Mouse (Mus musculus): ENCODE data around the gene Trim12c. TPM values are rescaled to one million over a fixed set of nuclear protein-coding genes. Genes with fewer than 3 reads are reported as not detected.

Trim12c gene
- total and polyA plus RNA-seq, 3 experiments: 5.0 to 6.9 TPM; not detected in 1

GRCm38 (mm10) chr7:104290641-104291040 lies 62.5 kb downstream of the Trim12c start:
- no peak for DNase-seq (ENCODE audit: low read depth, low spot score)
- Histone ChIP-seq H3K36me3 (ENCODE audit: control insufficient read depth in 1 of 2, insufficient read depth in 2 of 2, low read length in 2 of 2) (no peaks in the 10 kb centered on the region), H3K4me3 (ENCODE audit: control insufficient read depth in 1 of 2, insufficient read depth in 1 of 2, low read depth in 2 of 2, low read length in 2 of 2) (no peak overlapping the region), H3K27me3 (ENCODE audit: control insufficient read depth in 1 of 2, insufficient read depth in 2 of 2, low read length in 2 of 2) (no peaks in the 10 kb centered on the region), H3K27ac (ENCODE audit: control insufficient read depth, low read depth, low read length) (no peak overlapping the region), H3K9ac (ENCODE audit: control insufficient read depth, low read depth, low read length, poor library complexity, severe bottlenecking) (no peak overlapping the region), H3K4me1 (ENCODE audit: control insufficient read depth in 1 of 2, insufficient read depth in 2 of 2, low read length in 2 of 2) (no peaks in the 10 kb centered on the region), H3K79me2 (ENCODE audit: control insufficient read depth, insufficient read depth, low read length, poor library complexity) (no peaks in the 10 kb centered on the region), H3K9me3 (replicated peaks; ENCODE audit: insufficient read depth, low read length) (no peaks in the 10 kb centered on the region)
- TF ChIP-seq TAL1 (IDR thresholded peaks at IDR 0.05; ENCODE audit: low read length) (no peak), TCF12 (IDR thresholded peaks at IDR 0.05; ENCODE audit: low read depth, low read length) (no peak), ZC3H11A (IDR thresholded peaks at IDR 0.05; ENCODE audit: low read depth, low read length) (no peak), MAFK (IDR thresholded peaks at IDR 0.05; ENCODE audit: borderline replicate concordance, low read depth, low read length) (no peak), POLR2AphosphoS2 (IDR thresholded peaks at IDR 0.05; ENCODE audit: low read length) (no peak), MYC (IDR thresholded peaks at IDR 0.05; ENCODE audit: low read depth, low read length) (no peak), MYB (IDR thresholded peaks at IDR 0.05; ENCODE audit: low read depth, low read length) (no peak), ZKSCAN1 (IDR thresholded peaks at IDR 0.05; ENCODE audit: low read depth, low read length) (no peak), POLR2A (IDR thresholded peaks at IDR 0.05; ENCODE audit: control insufficient read depth in 1 of 2, insufficient read depth in 1 of 2, low read depth in 1 of 2, low read length in 2 of 2, poor library complexity in 1 of 2) (no peak), E2F4 (IDR thresholded peaks at IDR 0.05; ENCODE audit: borderline replicate concordance, low read depth, low read length) (no peak), POLR2AphosphoS5 (IDR thresholded peaks at IDR 0.05; ENCODE audit: borderline replicate concordance, low read depth, low read length) (no peak), JUND (IDR thresholded peaks at IDR 0.05; ENCODE audit: low read depth, low read length) (no peak)

Other genes with a start within 250 kb of the Trim12c start
- not detected in 2 replicates for gene Olfr646, start 248.5 kb downstream of the Trim12c start, total RNA-seq (2012; rRNA removed)
- gene Olfr646, start 248.5 kb downstream of the Trim12c start, polyA plus RNA-seq (2012; ENCODE audit: insufficient read depth in 1 of 2, insufficient read length in 2 of 2, low read depth in 1 of 2, low replicate concordance in 2 of 2, missing spikeins in 1 of 2): not detected
- gene Ubqln5, start 223.5 kb downstream of the Trim12c start, total RNA-seq (2012; rRNA removed): not detected in 2 replicates
- not detected for gene Ubqln5, start 223.5 kb downstream of the Trim12c start, polyA plus RNA-seq (2012; ENCODE audit: insufficient read depth in 1 of 2, insufficient read length in 2 of 2, low read depth in 1 of 2, low replicate concordance in 2 of 2, missing spikeins in 1 of 2)
- not detected in 2 replicates for gene Olfr643, start 216.0 kb downstream of the Trim12c start, total RNA-seq (2012; rRNA removed)
- not detected for gene Olfr643, start 216.0 kb downstream of the Trim12c start, polyA plus RNA-seq (2012; ENCODE audit: insufficient read depth in 1 of 2, insufficient read length in 2 of 2, low read depth in 1 of 2, low replicate concordance in 2 of 2, missing spikeins in 1 of 2)
- gene Ubqln3, start 210.1 kb downstream of the Trim12c start, total RNA-seq (2012; rRNA removed): not detected in 2 replicates
- gene Ubqln3, start 210.1 kb downstream of the Trim12c start, polyA plus RNA-seq (2012; ENCODE audit: insufficient read depth in 1 of 2, insufficient read length in 2 of 2, low read depth in 1 of 2, low replicate concordance in 2 of 2, missing spikeins in 1 of 2): not detected
- gene Ubqlnl, start 202.8 kb downstream of the Trim12c start, total RNA-seq (2012; rRNA removed): not detected in 2 replicates
- gene Ubqlnl, start 202.8 kb downstream of the Trim12c start, polyA plus RNA-seq (2012; ENCODE audit: insufficient read depth in 1 of 2, insufficient read length in 2 of 2, low read depth in 1 of 2, low replicate concordance in 2 of 2, missing spikeins in 1 of 2): not detected
- gene Olfm5, start 188.5 kb downstream of the Trim12c start, total RNA-seq (2012; rRNA removed): not detected in 2 replicates
- gene Olfm5, start 188.5 kb downstream of the Trim12c start, polyA plus RNA-seq (2012; ENCODE audit: insufficient read depth in 1 of 2, insufficient read length in 2 of 2, low read depth in 1 of 2, low replicate concordance in 2 of 2, missing spikeins in 1 of 2): not detected
- gene Olfr648, start 170.0 kb downstream of the Trim12c start, total RNA-seq (2012; rRNA removed): not detected in 2 replicates
- not detected for gene Olfr648, start 170.0 kb downstream of the Trim12c start, polyA plus RNA-seq (2012; ENCODE audit: insufficient read depth in 1 of 2, insufficient read length in 2 of 2, low read depth in 1 of 2, low replicate concordance in 2 of 2, missing spikeins in 1 of 2)
- gene Olfr649, start 157.4 kb downstream of the Trim12c start, total RNA-seq (2012; rRNA removed): not detected in 2 replicates
- not detected for gene Olfr649, start 157.4 kb downstream of the Trim12c start, polyA plus RNA-seq (2012; ENCODE audit: insufficient read depth in 1 of 2, insufficient read length in 2 of 2, low read depth in 1 of 2, low replicate concordance in 2 of 2, missing spikeins in 1 of 2)
- not detected in 2 replicates for gene Trim6, start 134.6 kb downstream of the Trim12c start, total RNA-seq (2012; rRNA removed)
- 1 to 10 TPM in 1 of 2 experiments, not detected in 1; 4.1 TPM for gene Trim6, start 134.6 kb downstream of the Trim12c start, polyA plus RNA-seq (2012; ENCODE audit: insufficient read depth in 1 of 2, insufficient read length in 2 of 2, low read depth in 1 of 2, low replicate concordance in 2 of 2, missing spikeins in 1 of 2)
- gene Trim34a, start 108.9 kb downstream of the Trim12c start, total RNA-seq (2012; rRNA removed): 0.23 and 0.42 TPM in 2 replicates
- gene Trim34a, start 108.9 kb downstream of the Trim12c start, polyA plus RNA-seq (2012; ENCODE audit: insufficient read depth in 1 of 2, insufficient read length in 2 of 2, low read depth in 1 of 2, low replicate concordance in 2 of 2, missing spikeins in 1 of 2): under 1 TPM in 1 of 2 experiments, not detected in 1; 0.58 TPM
- gene Trim5, start 65.3 kb downstream of the Trim12c start, total RNA-seq (2012; rRNA removed): not detected in 2 replicates
- gene Trim5, start 65.3 kb downstream of the Trim12c start, polyA plus RNA-seq (2012; ENCODE audit: insufficient read depth in 1 of 2, insufficient read length in 2 of 2, low read depth in 1 of 2, low replicate concordance in 2 of 2, missing spikeins in 1 of 2): under 1 TPM in 1 of 2 experiments, not detected in 1; 0.11 TPM
- gene Trim12a, start 37.9 kb downstream of the Trim12c start, total RNA-seq (2012; rRNA removed): not detected in 2 replicates
- gene Trim12a, start 37.9 kb downstream of the Trim12c start, polyA plus RNA-seq (2012; ENCODE audit: insufficient read depth in 1 of 2, insufficient read length in 2 of 2, low read depth in 1 of 2, low replicate concordance in 2 of 2, missing spikeins in 1 of 2): under 1 TPM in 1 of 2 experiments, not detected in 1; 0.14 TPM
- 0.42 and 0.69 TPM in 2 replicates for gene Trim34b, start 23.9 kb downstream of the Trim12c start, total RNA-seq (2012; rRNA removed)
- gene Trim34b, start 23.9 kb downstream of the Trim12c start, polyA plus RNA-seq (2012; ENCODE audit: insufficient read depth in 1 of 2, insufficient read length in 2 of 2, low read depth in 1 of 2, low replicate concordance in 2 of 2, missing spikeins in 1 of 2): under 1 TPM in 1 of 2 experiments, not detected in 1; 0.74 TPM
- not detected in 2 replicates for gene Trim30b, start 16.5 kb upstream of the Trim12c start, total RNA-seq (2012; rRNA removed)
- gene Trim30b, start 16.5 kb upstream of the Trim12c start, polyA plus RNA-seq (2012; ENCODE audit: insufficient read depth in 1 of 2, insufficient read length in 2 of 2, low read depth in 1 of 2, low replicate concordance in 2 of 2, missing spikeins in 1 of 2): under 1 TPM in 1 of 2 experiments, not detected in 1; 0.04 TPM
- 0.12 and 0.13 TPM in 2 replicates for gene Trim30c, start 47.5 kb upstream of the Trim12c start, total RNA-seq (2012; rRNA removed)
- not detected for gene Trim30c, start 47.5 kb upstream of the Trim12c start, polyA plus RNA-seq (2012; ENCODE audit: insufficient read depth in 1 of 2, insufficient read length in 2 of 2, low read depth in 1 of 2, low replicate concordance in 2 of 2, missing spikeins in 1 of 2)
- 1.1 and 1.7 TPM in 2 replicates for gene Trim30a, start 111.8 kb upstream of the Trim12c start, total RNA-seq (2012; rRNA removed)
- under 1 TPM in 1 of 2 experiments, not detected in 1; 0.45 TPM for gene Trim30a, start 111.8 kb upstream of the Trim12c start, polyA plus RNA-seq (2012; ENCODE audit: insufficient read depth in 1 of 2, insufficient read length in 2 of 2, low read depth in 1 of 2, low replicate concordance in 2 of 2, missing spikeins in 1 of 2)
- gene Trim30d, start 154.5 kb upstream of the Trim12c start, total RNA-seq (2012; rRNA removed): not detected in 2 replicates
- gene Trim30d, start 154.5 kb upstream of the Trim12c start, polyA plus RNA-seq (2012; ENCODE audit: insufficient read depth in 1 of 2, insufficient read length in 2 of 2, low read depth in 1 of 2, low replicate concordance in 2 of 2, missing spikeins in 1 of 2): not detected
- gene Olfr651, start 196.8 kb upstream of the Trim12c start, total RNA-seq (2012; rRNA removed): not detected in 2 replicates
- not detected for gene Olfr651, start 196.8 kb upstream of the Trim12c start, polyA plus RNA-seq (2012; ENCODE audit: insufficient read depth in 1 of 2, insufficient read length in 2 of 2, low read depth in 1 of 2, low replicate concordance in 2 of 2, missing spikeins in 1 of 2)
- gene Olfr652, start 207.5 kb upstream of the Trim12c start, total RNA-seq (2012; rRNA removed): not detected in 2 replicates
- not detected for gene Olfr652, start 207.5 kb upstream of the Trim12c start, polyA plus RNA-seq (2012; ENCODE audit: insufficient read depth in 1 of 2, insufficient read length in 2 of 2, low read depth in 1 of 2, low replicate concordance in 2 of 2, missing spikeins in 1 of 2)
- gene Olfr653, start 224.0 kb upstream of the Trim12c start, total RNA-seq (2012; rRNA removed): not detected in 2 replicates
- not detected for gene Olfr653, start 224.0 kb upstream of the Trim12c start, polyA plus RNA-seq (2012; ENCODE audit: insufficient read depth in 1 of 2, insufficient read length in 2 of 2, low read depth in 1 of 2, low replicate concordance in 2 of 2, missing spikeins in 1 of 2)
- gene Olfr654, start 233.7 kb upstream of the Trim12c start, total RNA-seq (2012; rRNA removed): not detected in 2 replicates
- gene Olfr654, start 233.7 kb upstream of the Trim12c start, polyA plus RNA-seq (2012; ENCODE audit: insufficient read depth in 1 of 2, insufficient read length in 2 of 2, low read depth in 1 of 2, low replicate concordance in 2 of 2, missing spikeins in 1 of 2): not detected
- not detected in 2 replicates for gene Olfr655, start 248.4 kb upstream of the Trim12c start, total RNA-seq (2012; rRNA removed)
- gene Olfr655, start 248.4 kb upstream of the Trim12c start, polyA plus RNA-seq (2012; ENCODE audit: insufficient read depth in 1 of 2, insufficient read length in 2 of 2, low read depth in 1 of 2, low replicate concordance in 2 of 2, missing spikeins in 1 of 2): 1 to 10 TPM in 1 of 2 experiments, not detected in 1; 1.3 TPM